In the genomic region with DNA sequence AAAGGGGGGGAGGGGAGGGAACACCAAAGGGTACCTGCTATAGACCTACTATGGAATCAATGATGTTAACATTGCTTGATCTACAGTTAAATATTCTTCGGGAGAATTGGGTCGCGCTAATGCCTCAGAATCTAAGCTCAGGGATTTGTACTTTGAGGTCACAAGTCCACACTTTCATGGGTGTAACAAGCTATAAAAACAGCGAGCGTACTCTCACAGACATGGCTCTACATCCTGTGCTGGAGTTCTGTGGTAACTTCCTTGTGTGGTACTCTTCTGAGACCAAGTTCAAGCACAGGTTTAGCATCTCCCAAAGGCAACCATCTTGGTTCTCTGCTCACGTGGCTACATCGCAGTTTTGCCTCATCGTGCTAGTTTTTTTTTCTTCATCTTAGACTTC, we compare ENCODE assay signal across 22 mouse cellular contexts.
A peak's percentile ranks its signal among the peaks of the same experiment; 100 is the strongest.
DNase-seq lines count a peak whose midpoint lies in the region; ATAC-seq lines count a peak whose summit lies in the region.
"Had no signal": no experiment of that assay in that cellular context is flagged by ENCODE, and none has a peak within 500 bp of the region (broad histone marks: within the 10 kb centered on the region; RNA-seq: fewer than 3 reads in every experiment).

No protein-coding gene starts in this region.

- no peak overlapping the region for H3K4me3 ChIP-seq in intestine, embryonic 14.5 days (ENCODE audit: low read depth, low read length)
- H3K4me3 ChIP-seq in intestine, embryonic 16.5 days (ENCODE audit: low read length), result no peak overlapping the region
- no peak overlapping the region for H3K4me3 ChIP-seq in lung, embryonic 15.5 days
- no peak overlapping the region for H3K4me3 ChIP-seq in forebrain, embryonic 12.5 days (replicated peaks)
- H3K4me3 ChIP-seq: embryonic facial prominence, embryonic 13.5 days; embryonic facial prominence, embryonic 15.5 days; erythroblast, embryonic 14.5 days; forebrain, embryonic 10.5 days; forebrain, embryonic 13.5 days; forebrain, embryonic 15.5 days had no signal

- H3K27ac ChIP-seq in intestine, embryonic 14.5 days (ENCODE audit: low read depth), result no peak overlapping the region
- H3K27ac ChIP-seq in intestine, embryonic 16.5 days (ENCODE audit: low read length), result no peak overlapping the region
- H3K27ac ChIP-seq in lung, embryonic 15.5 days, result no peak overlapping the region
- no peak overlapping the region for H3K27ac ChIP-seq in forebrain, embryonic 12.5 days
- H3K27ac ChIP-seq: forebrain, embryonic 10.5 days; forebrain, embryonic 13.5 days; forebrain, embryonic 15.5 days had no signal

- DNase-seq in intestine, embryonic 14.5 days (ENCODE audit: low spot score), result peak; percentile 29
- no peak for DNase-seq in lung, postnatal 14 days
- DNase-seq: adrenal gland, adult 2 months; adrenal gland, postnatal 10 days; adrenal gland, postnatal 25 days; cerebellum, adult 11 months; cerebellum, adult 18-20 months; cerebellum, adult 8-10 months; cerebellum, adult 9-11 months; cerebellum, postnatal 14 days; cerebellum, postnatal 36 days; embryo, embryonic 11 days; forebrain, postnatal 0 days had no signal

- H3K9me3 ChIP-seq in intestine, embryonic 14.5 days (ENCODE audit: control insufficient read depth, low read length), result no peaks in the 10 kb centered on the region
- H3K9me3 ChIP-seq in intestine, embryonic 16.5 days (ENCODE audit: control insufficient read depth, low read length), result no peaks in the 10 kb centered on the region
- no peaks in the 10 kb centered on the region for H3K9me3 ChIP-seq in lung, embryonic 15.5 days
- no peaks in the 10 kb centered on the region for H3K9me3 ChIP-seq in forebrain, embryonic 12.5 days
- H3K9me3 ChIP-seq: embryonic facial prominence, embryonic 13.5 days; embryonic facial prominence, embryonic 15.5 days; forebrain, embryonic 10.5 days; forebrain, embryonic 13.5 days; forebrain, embryonic 15.5 days had no signal

- no peaks in the 10 kb centered on the region for H3K36me3 ChIP-seq in intestine, embryonic 14.5 days (ENCODE audit: control insufficient read depth, insufficient read depth, low read length)
- no peaks in the 10 kb centered on the region for H3K36me3 ChIP-seq in intestine, embryonic 16.5 days (ENCODE audit: control insufficient read depth, insufficient read depth, low read length)
- no peaks in the 10 kb centered on the region for H3K36me3 ChIP-seq in lung, embryonic 15.5 days
- no peaks in the 10 kb centered on the region for H3K36me3 ChIP-seq in forebrain, embryonic 12.5 days (replicated peaks)
- H3K36me3 ChIP-seq: embryonic facial prominence, embryonic 13.5 days; embryonic facial prominence, embryonic 15.5 days; forebrain, embryonic 10.5 days; forebrain, embryonic 15.5 days had no signal

- no peaks in the 10 kb centered on the region for H3K27me3 ChIP-seq in intestine, embryonic 14.5 days (replicated peaks; ENCODE audit: control insufficient read depth, insufficient read depth, low read length)
- H3K27me3 ChIP-seq in intestine, embryonic 16.5 days (replicated peaks; ENCODE audit: control insufficient read depth, insufficient read depth, low read length), result no peaks in the 10 kb centered on the region
- no peaks in the 10 kb centered on the region for H3K27me3 ChIP-seq in lung, embryonic 15.5 days
- H3K27me3 ChIP-seq in forebrain, embryonic 12.5 days, result no peaks in the 10 kb centered on the region
- H3K27me3 ChIP-seq: embryonic facial prominence, embryonic 13.5 days; embryonic facial prominence, embryonic 15.5 days; forebrain, embryonic 13.5 days; forebrain, embryonic 15.5 days had no signal

- no peak overlapping the region for H3K9ac ChIP-seq in intestine, embryonic 14.5 days (ENCODE audit: low read length)
- no peak overlapping the region for H3K9ac ChIP-seq in intestine, embryonic 16.5 days (ENCODE audit: low read depth, low read length)
- H3K9ac ChIP-seq in lung, embryonic 15.5 days, result no peak overlapping the region
- H3K9ac ChIP-seq in forebrain, embryonic 12.5 days, result no peak overlapping the region
- H3K9ac ChIP-seq: embryonic facial prominence, embryonic 13.5 days; embryonic facial prominence, embryonic 15.5 days; forebrain, embryonic 13.5 days; forebrain, embryonic 15.5 days; forebrain, postnatal 0 days had no signal

- peaks cover 5% of the 10 kb centered on the region for H3K4me1 ChIP-seq in intestine, embryonic 14.5 days (replicated peaks; ENCODE audit: control insufficient read depth, insufficient read depth, low read length)
- H3K4me1 ChIP-seq in intestine, embryonic 16.5 days (ENCODE audit: control insufficient read depth, insufficient read depth, low read length), result peaks cover 5% of the 10 kb centered on the region; the same call in 1 of the 2 replicates
- H3K4me1 ChIP-seq in lung, embryonic 15.5 days, result peaks cover 33% of the 10 kb centered on the region
- no peaks in the 10 kb centered on the region for H3K4me1 ChIP-seq in forebrain, embryonic 12.5 days
- H3K4me1 ChIP-seq: forebrain, embryonic 10.5 days; forebrain, embryonic 13.5 days; forebrain, embryonic 15.5 days had no signal

- WGBS in intestine, embryonic 14.5 days, result 92% methylated on average over 8 of the region's 8 CpGs
- WGBS in intestine, embryonic 16.5 days, result 88% methylated on average over 8 of the region's 8 CpGs
- WGBS in lung, embryonic 15.5 days, result 88% methylated on average over 8 of the region's 8 CpGs
- 90% methylated on average over 8 of the region's 8 CpGs for WGBS in forebrain, embryonic 12.5 days

- H3K4me2 ChIP-seq in intestine, embryonic 14.5 days (ENCODE audit: low read length), result no peak overlapping the region
- H3K4me2 ChIP-seq in intestine, embryonic 16.5 days (ENCODE audit: low read depth, low read length), result no peak overlapping the region
- H3K4me2 ChIP-seq in lung, embryonic 15.5 days, result 0 out of 2 replicates have a peak overlapping the region, but pooled peaks have one; percentile 9
- H3K4me2 ChIP-seq in forebrain, embryonic 12.5 days, result no peak overlapping the region
- H3K4me2 ChIP-seq: embryonic facial prominence, embryonic 13.5 days; embryonic facial prominence, embryonic 15.5 days; forebrain, embryonic 13.5 days; forebrain, embryonic 15.5 days had no signal

- ATAC-seq in intestine, embryonic 14.5 days (replicated peaks; ENCODE audit: low FRiP score, low TSS enrichment, low read depth), result no peak
- ATAC-seq in intestine, embryonic 16.5 days, result no peak
- no peak for ATAC-seq in lung, embryonic 15.5 days (ENCODE audit: borderline replicate concordance, extremely low read depth, low FRiP score, low TSS enrichment)
- no peak for ATAC-seq in forebrain, embryonic 12.5 days (ENCODE audit: low FRiP score)
- ATAC-seq: forebrain, embryonic 13.5 days; forebrain, embryonic 15.5 days had no signal
